Mouse (Mus musculus) monocyte, adult 2 months (primary cell): ENCODE results near the gene Nr4a3.
A peak's percentile ranks its signal among the peaks of the same experiment; 100 is the strongest.

ENCODE experiments used
- DNase-seq, 2 experiments: peaks; one replicate each; pipeline ENCODE4 v3.0.0; 2022; ENCODE audit warnings: low spot score in 2 of 2, low read depth in 1 of 2

The Nr4a3 gene

GRCm38 (mm10) chr4:48044491-48045211, at the start of gene Nr4a3:
Nr4a3 (plus strand) TSS chr4:48045153.
- DNase-seq = peak; percentile 66 to 84

- no peak for DNase-seq
Observed at GRCm38 (mm10) chr4:48002969-48003368, 42.0 kb upstream of the Nr4a3 start.

- DNase-seq = no peak
Observed at GRCm38 (mm10) chr4:48003456-48003855, 41.5 kb upstream of the Nr4a3 start.

GRCm38 (mm10) chr4:48006355-48006754, 38.6 kb upstream of the Nr4a3 start:
- DNase-seq = no peak

- DNase-seq = no peak
Observed at GRCm38 (mm10) chr4:48012209-48012608, 32.7 kb upstream of the Nr4a3 start.

GRCm38 (mm10) chr4:48022966-48023365, 22.0 kb upstream of the Nr4a3 start:
- DNase-seq = no peak

- DNase-seq = no peak
Observed at GRCm38 (mm10) chr4:48029652-48030051, 15.3 kb upstream of the Nr4a3 start.

GRCm38 (mm10) chr4:48034287-48034686, 10.7 kb upstream of the Nr4a3 start:
- no peak for DNase-seq

GRCm38 (mm10) chr4:48037646-48038045, 7.3 kb upstream of the Nr4a3 start:
- DNase-seq = no peak

- DNase-seq = no peak
Observed at GRCm38 (mm10) chr4:48038847-48039246, 6.1 kb upstream of the Nr4a3 start.

GRCm38 (mm10) chr4:48039736-48040135, 5.2 kb upstream of the Nr4a3 start:
- DNase-seq = no peak

- DNase-seq = no peak
Observed at GRCm38 (mm10) chr4:48042466-48042785, 2.5 kb upstream of the Nr4a3 start.

- peak; percentile 92 to 96 for DNase-seq
Observed at GRCm38 (mm10) chr4:48042786-48043701, 1.9 kb upstream of the Nr4a3 start.

- DNase-seq = peak in 1 of 2 experiments; percentile 29
Observed at GRCm38 (mm10) chr4:48044141-48044490, 837 bp upstream of the Nr4a3 start.

- no peak for DNase-seq
Observed at GRCm38 (mm10) chr4:48045281-48045720, 348 bp downstream of the Nr4a3 start.

GRCm38 (mm10) chr4:48045721-48046460, 938 bp downstream of the Nr4a3 start:
- no peak for DNase-seq

GRCm38 (mm10) chr4:48046461-48046901, 1.5 kb downstream of the Nr4a3 start:
- no peak for DNase-seq

- no peak for DNase-seq
Observed at GRCm38 (mm10) chr4:48047136-48047765, 2.3 kb downstream of the Nr4a3 start.

- DNase-seq = no peak
Observed at GRCm38 (mm10) chr4:48047766-48048371, 2.9 kb downstream of the Nr4a3 start.

- no peak for DNase-seq
Observed at GRCm38 (mm10) chr4:48048456-48049315, 3.7 kb downstream of the Nr4a3 start.
